Mouse (Mus musculus): ENCODE results near the gene Cel. TPM values are rescaled to one million over a fixed set of nuclear protein-coding genes. Genes with fewer than 3 reads are reported as not detected.

The Cel gene
- polyA plus RNA-seq, 1 experiment from 2014 or later: 0.07 TPM

GRCm38 (mm10) chr2:28569903-28570302 lies 6.7 kb upstream of the Cel start:
- Histone ChIP-seq H3K27ac (ENCODE audit: low read depth, low read length) (no peak overlapping the region), H3K36me3 (ENCODE audit: control insufficient read depth, insufficient read depth, low read length) (peaks cover 42% of the 10 kb centered on the region), H3K9me3 (ENCODE audit: control insufficient read depth, low read length) (no peaks in the 10 kb centered on the region), H3K27me3 (ENCODE audit: control insufficient read depth, insufficient read depth, low read length) (no peaks in the 10 kb centered on the region), H3K4me1 (ENCODE audit: control insufficient read depth, insufficient read depth, low read length) (no peaks in the 10 kb centered on the region), H3K4me2 (no peak overlapping the region), H3K4me3 (ENCODE audit: low read depth, low read length) (no peak overlapping the region), H3K9ac (ENCODE audit: low read length) (no peak overlapping the region)
- DNase-seq (ENCODE audit: low spot score, missing footprints) (no peak), ATAC-seq (ENCODE audit: low FRiP score) (no peak)
- 62% methylated on average over 2 of the region's 3 CpGs for WGBS

- no peak overlapping the region for H3K4me2 ChIP-seq
- 68% methylated on average over 5 of the region's 5 CpGs for WGBS
- H3K9ac ChIP-seq (ENCODE audit: low read length): no peak overlapping the region
- H3K27ac ChIP-seq (ENCODE audit: low read depth, low read length): no peak overlapping the region
- ATAC-seq (ENCODE audit: low FRiP score) (no peak), DNase-seq (ENCODE audit: low spot score, missing footprints) (no peak)
- peaks cover 24% of the 10 kb centered on the region; the same call in 1 of the 2 replicates for H3K36me3 ChIP-seq (ENCODE audit: control insufficient read depth, insufficient read depth, low read length)
- no peaks in the 10 kb centered on the region for H3K4me1 ChIP-seq (ENCODE audit: control insufficient read depth, insufficient read depth, low read length)
- no peak overlapping the region for H3K4me3 ChIP-seq (ENCODE audit: low read depth, low read length)
- H3K27me3 ChIP-seq (ENCODE audit: control insufficient read depth, insufficient read depth, low read length): no peaks in the 10 kb centered on the region
- H3K9me3 ChIP-seq (ENCODE audit: control insufficient read depth, low read length): no peaks in the 10 kb centered on the region
These were observed 3.3 kb upstream of the Cel start for GRCm38 (mm10) chr2:28566545-28566944.

- Histone ChIP-seq H3K9me3 (ENCODE audit: control insufficient read depth, low read length) (no peaks in the 10 kb centered on the region), H3K4me1 (ENCODE audit: control insufficient read depth, insufficient read depth, low read length) (no peaks in the 10 kb centered on the region), H3K4me3 (ENCODE audit: low read depth, low read length) (no peak overlapping the region), H3K36me3 (ENCODE audit: control insufficient read depth, insufficient read depth, low read length) (peaks cover 14% of the 10 kb centered on the region; the same call in 1 of the 2 replicates), H3K27me3 (ENCODE audit: control insufficient read depth, insufficient read depth, low read length) (no peaks in the 10 kb centered on the region), H3K27ac (ENCODE audit: low read depth, low read length) (no peak overlapping the region), H3K4me2 (no peak overlapping the region), H3K9ac (ENCODE audit: low read length) (no peak overlapping the region)
- WGBS: 85% methylated on average over 4 of the region's 4 CpGs
- DNase-seq (ENCODE audit: low spot score, missing footprints): no peak
- ATAC-seq (ENCODE audit: low FRiP score): no peak
These were observed 1.2 kb upstream of the Cel start for GRCm38 (mm10) chr2:28564380-28564779.

- Histone ChIP-seq H3K4me1 (ENCODE audit: control insufficient read depth, insufficient read depth, low read length) (no peaks in the 10 kb centered on the region), H3K36me3 (ENCODE audit: control insufficient read depth, insufficient read depth, low read length) (peaks cover 11% of the 10 kb centered on the region; the same call in 1 of the 2 replicates), H3K4me3 (ENCODE audit: low read depth, low read length) (no peak overlapping the region), H3K9me3 (ENCODE audit: control insufficient read depth, low read length) (no peaks in the 10 kb centered on the region), H3K27me3 (ENCODE audit: control insufficient read depth, insufficient read depth, low read length) (no peaks in the 10 kb centered on the region), H3K27ac (ENCODE audit: low read depth, low read length) (no peak overlapping the region), H3K9ac (ENCODE audit: low read length) (no peak overlapping the region), H3K4me2 (no peak overlapping the region)
- no peak for ATAC-seq (ENCODE audit: low FRiP score)
- no peak for DNase-seq (ENCODE audit: low spot score, missing footprints)
These were observed 627 bp upstream of the Cel start for GRCm38 (mm10) chr2:28563830-28564229.

- H3K27ac ChIP-seq (ENCODE audit: low read depth, low read length): no peak overlapping the region
- H3K4me3 ChIP-seq (ENCODE audit: low read depth, low read length): no peak overlapping the region
- 87% methylated on average over 5 of the region's 5 CpGs for WGBS
- H3K4me1 ChIP-seq (ENCODE audit: control insufficient read depth, insufficient read depth, low read length): no peaks in the 10 kb centered on the region
- no peaks in the 10 kb centered on the region for H3K9me3 ChIP-seq (ENCODE audit: control insufficient read depth, low read length)
- ATAC-seq (ENCODE audit: low FRiP score) (no peak), DNase-seq (ENCODE audit: low spot score, missing footprints) (no peak)
- H3K4me2 ChIP-seq: no peak overlapping the region
- H3K27me3 ChIP-seq (ENCODE audit: control insufficient read depth, insufficient read depth, low read length): no peaks in the 10 kb centered on the region
- H3K36me3 ChIP-seq (ENCODE audit: control insufficient read depth, insufficient read depth, low read length): peaks cover 8% of the 10 kb centered on the region; the same call in 1 of the 2 replicates
- H3K9ac ChIP-seq (ENCODE audit: low read length): no peak overlapping the region
These were observed 5.8 kb downstream of the Cel start for GRCm38 (mm10) chr2:28557452-28557851.

GRCm38 (mm10) chr2:28552301-28552700 lies 10.9 kb downstream of the Cel start:
- ATAC-seq (ENCODE audit: low FRiP score) (no peak), DNase-seq (ENCODE audit: low spot score, missing footprints) (no peak)
- H3K9me3 ChIP-seq (ENCODE audit: control insufficient read depth, low read length): no peaks in the 10 kb centered on the region
- H3K27me3 ChIP-seq (ENCODE audit: control insufficient read depth, insufficient read depth, low read length): no peaks in the 10 kb centered on the region
- H3K27ac ChIP-seq (ENCODE audit: low read depth, low read length): no peak overlapping the region
- no peaks in the 10 kb centered on the region for H3K4me1 ChIP-seq (ENCODE audit: control insufficient read depth, insufficient read depth, low read length)
- H3K36me3 ChIP-seq (ENCODE audit: control insufficient read depth, insufficient read depth, low read length): peaks cover 35% of the 10 kb centered on the region
- no peak overlapping the region for H3K9ac ChIP-seq (ENCODE audit: low read length)
- WGBS: 92% methylated on average over 5 of the region's 5 CpGs
- no peak overlapping the region for H3K4me2 ChIP-seq
- H3K4me3 ChIP-seq (ENCODE audit: low read depth, low read length): no peak overlapping the region

- H3K9me3 ChIP-seq (ENCODE audit: control insufficient read depth, low read length): no peaks in the 10 kb centered on the region
- 91% methylated on average over 13 of the region's 13 CpGs for WGBS
- H3K36me3 ChIP-seq (ENCODE audit: control insufficient read depth, insufficient read depth, low read length): peaks cover 40% of the 10 kb centered on the region
- H3K4me2 ChIP-seq: no peak overlapping the region
- H3K9ac ChIP-seq (ENCODE audit: low read length): no peak overlapping the region
- no peak for DNase-seq (ENCODE audit: low spot score, missing footprints)
- H3K4me1 ChIP-seq (ENCODE audit: control insufficient read depth, insufficient read depth, low read length): no peaks in the 10 kb centered on the region
- no peaks in the 10 kb centered on the region for H3K27me3 ChIP-seq (ENCODE audit: control insufficient read depth, insufficient read depth, low read length)
- H3K27ac ChIP-seq (ENCODE audit: low read depth, low read length): no peak overlapping the region
- H3K4me3 ChIP-seq (ENCODE audit: low read depth, low read length): no peak overlapping the region
- no peak for ATAC-seq (ENCODE audit: low FRiP score)
These were observed 14.0 kb downstream of the Cel start for GRCm38 (mm10) chr2:28549157-28549556.

- H3K36me3 ChIP-seq (ENCODE audit: control insufficient read depth, insufficient read depth, low read length): peaks cover 40% of the 10 kb centered on the region
- no peaks in the 10 kb centered on the region for H3K27me3 ChIP-seq (ENCODE audit: control insufficient read depth, insufficient read depth, low read length)
- no peak overlapping the region for H3K4me2 ChIP-seq
- H3K27ac ChIP-seq (ENCODE audit: low read depth, low read length): no peak overlapping the region
- no peak overlapping the region for H3K9ac ChIP-seq (ENCODE audit: low read length)
- H3K9me3 ChIP-seq (ENCODE audit: control insufficient read depth, low read length): no peaks in the 10 kb centered on the region
- DNase-seq (ENCODE audit: low spot score, missing footprints) (peak; percentile 98), ATAC-seq (ENCODE audit: low FRiP score) (peak; percentile 49; the same call in 1 of the 2 replicates)
- H3K4me3 ChIP-seq (ENCODE audit: low read depth, low read length): no peak overlapping the region
- H3K4me1 ChIP-seq (ENCODE audit: control insufficient read depth, insufficient read depth, low read length): no peaks in the 10 kb centered on the region
- 46% methylated on average over 11 of the region's 11 CpGs for WGBS
These were observed 15.7 kb downstream of the Cel start for GRCm38 (mm10) chr2:28547237-28548172.

GRCm38 (mm10) chr2:28546560-28546959 lies 16.6 kb downstream of the Cel start:
- no peak overlapping the region for H3K9ac ChIP-seq (ENCODE audit: low read length)
- H3K4me1 ChIP-seq (ENCODE audit: control insufficient read depth, insufficient read depth, low read length): no peaks in the 10 kb centered on the region
- no peak overlapping the region for H3K4me3 ChIP-seq (ENCODE audit: low read depth, low read length)
- H3K4me2 ChIP-seq: no peak overlapping the region
- H3K36me3 ChIP-seq (ENCODE audit: control insufficient read depth, insufficient read depth, low read length): peaks cover 40% of the 10 kb centered on the region
- H3K27me3 ChIP-seq (ENCODE audit: control insufficient read depth, insufficient read depth, low read length): no peaks in the 10 kb centered on the region
- H3K9me3 ChIP-seq (ENCODE audit: control insufficient read depth, low read length): no peaks in the 10 kb centered on the region
- H3K27ac ChIP-seq (ENCODE audit: low read depth, low read length): no peak overlapping the region
- ATAC-seq (ENCODE audit: low FRiP score) (no peak), DNase-seq (ENCODE audit: low spot score, missing footprints) (no peak)
- 85% methylated on average over 6 of the region's 6 CpGs for WGBS
